Mouse (Mus musculus): ENCODE results near the gene Rnf38. TPM values are rescaled to one million over a fixed set of nuclear protein-coding genes. Genes with fewer than 3 reads are reported as not detected.

Rnf38 gene
- polyA plus RNA-seq, 1 experiment from 2014 or later: 16.1 TPM

GRCm38 (mm10) chr4:44110771-44111170 is 122.8 kb downstream of the Rnf38 start:
- Histone ChIP-seq H3K4me3 (replicated peaks) (no peak overlapping the region), H3K27ac (no peak overlapping the region), H3K36me3 (no peaks in the 10 kb centered on the region), H3K9me3 (no peaks in the 10 kb centered on the region), H3K4me2 (no peak overlapping the region), H3K4me1 (peaks cover 18% of the 10 kb centered on the region; the same call in 1 of the 2 replicates), H3K27me3 (replicated peaks) (no peaks in the 10 kb centered on the region), H3K9ac (no peak overlapping the region)
- no peak for ATAC-seq (ENCODE audit: insufficient read depth, low FRiP score, low read depth)
- WGBS: 78% methylated on average over 7 of the region's 7 CpGs

GRCm38 (mm10) chr4:44108297-44108696 is 125.3 kb downstream of the Rnf38 start:
- no peak overlapping the region for H3K4me3 ChIP-seq (replicated peaks)
- no peak overlapping the region for H3K27ac ChIP-seq
- no peaks in the 10 kb centered on the region for H3K9me3 ChIP-seq
- H3K4me2 ChIP-seq: no peak overlapping the region
- ATAC-seq (ENCODE audit: insufficient read depth, low FRiP score, low read depth): no peak
- no peaks in the 10 kb centered on the region for H3K27me3 ChIP-seq (replicated peaks)
- WGBS: 89% methylated on average over 6 of the region's 6 CpGs
- no peaks in the 10 kb centered on the region for H3K36me3 ChIP-seq
- H3K9ac ChIP-seq: no peak overlapping the region
- peaks cover 24% of the 10 kb centered on the region; the same call in 1 of the 2 replicates for H3K4me1 ChIP-seq

- Histone ChIP-seq H3K4me3 (replicated peaks) (no peak overlapping the region), H3K36me3 (no peaks in the 10 kb centered on the region), H3K27ac (peak overlapping the region; percentile 55; the same call in 1 of the 2 replicates), H3K9ac (no peak overlapping the region), H3K4me1 (peaks cover 25% of the 10 kb centered on the region; the same call in 1 of the 2 replicates), H3K27me3 (replicated peaks) (no peaks in the 10 kb centered on the region), H3K9me3 (no peaks in the 10 kb centered on the region), H3K4me2 (0 out of 2 replicates have a peak overlapping the region, but pooled peaks have one; percentile 44)
- no peak for ATAC-seq (ENCODE audit: insufficient read depth, low FRiP score, low read depth)
- 19% methylated on average over 6 of the region's 6 CpGs for WGBS
Measured at GRCm38 (mm10) chr4:44107339-44107738, 126.2 kb downstream of the Rnf38 start.

- H3K9ac ChIP-seq: no peak overlapping the region
- peak overlapping the region; percentile 25 for H3K4me3 ChIP-seq (replicated peaks)
- 21% methylated on average over 18 of the region's 18 CpGs for WGBS
- no peaks in the 10 kb centered on the region for H3K27me3 ChIP-seq (replicated peaks)
- H3K9me3 ChIP-seq: no peaks in the 10 kb centered on the region
- H3K36me3 ChIP-seq: no peaks in the 10 kb centered on the region
- peak; percentile 40; the same call in 1 of the 2 replicates for ATAC-seq (ENCODE audit: insufficient read depth, low FRiP score, low read depth)
- peak overlapping the region; percentile 55; the same call in 1 of the 2 replicates for H3K27ac ChIP-seq
- H3K4me2 ChIP-seq: peak overlapping the region; percentile 44
- peaks cover 25% of the 10 kb centered on the region; the same call in 1 of the 2 replicates for H3K4me1 ChIP-seq
Measured at GRCm38 (mm10) chr4:44106297-44106821, 127.2 kb downstream of the Rnf38 start.

GRCm38 (mm10) chr4:44104195-44104917 is 129.2 kb downstream of the Rnf38 start:
- H3K9me3 ChIP-seq: no peaks in the 10 kb centered on the region
- no peak overlapping the region; the same call in 1 of the 2 replicates for H3K27ac ChIP-seq
- H3K4me1 ChIP-seq: peaks cover 25% of the 10 kb centered on the region; the same call in 1 of the 2 replicates
- no peaks in the 10 kb centered on the region for H3K27me3 ChIP-seq (replicated peaks)
- ATAC-seq (ENCODE audit: insufficient read depth, low FRiP score, low read depth): peak; percentile 25; the same call in 1 of the 2 replicates
- no peak overlapping the region for H3K9ac ChIP-seq
- H3K4me2 ChIP-seq: 0 out of 2 replicates have a peak overlapping the region, but pooled peaks have one; percentile 6
- H3K36me3 ChIP-seq: no peaks in the 10 kb centered on the region
- H3K4me3 ChIP-seq (replicated peaks): no peak overlapping the region
- WGBS: 35% methylated on average over 8 of the region's 8 CpGs

- Histone ChIP-seq H3K9ac (no peak overlapping the region), H3K27ac (0 out of 2 replicates have a peak overlapping the region, but pooled peaks have one; percentile 10), H3K9me3 (no peaks in the 10 kb centered on the region), H3K4me3 (replicated peaks) (no peak overlapping the region), H3K36me3 (no peaks in the 10 kb centered on the region), H3K4me1 (peaks cover 25% of the 10 kb centered on the region; the same call in 1 of the 2 replicates), H3K27me3 (replicated peaks) (no peaks in the 10 kb centered on the region), H3K4me2 (no peak overlapping the region)
- 65% methylated on average over 8 of the region's 8 CpGs for WGBS
- no peak for ATAC-seq (ENCODE audit: insufficient read depth, low FRiP score, low read depth)
Measured at GRCm38 (mm10) chr4:44103620-44104019, 130.0 kb downstream of the Rnf38 start.

GRCm38 (mm10) chr4:44097576-44098335 is 135.8 kb downstream of the Rnf38 start:
- Histone ChIP-seq H3K4me3 (replicated peaks) (no peak overlapping the region), H3K36me3 (no peaks in the 10 kb centered on the region), H3K4me1 (no peaks in the 10 kb centered on the region), H3K27ac (no peak overlapping the region), H3K4me2 (no peak overlapping the region), H3K27me3 (replicated peaks) (no peaks in the 10 kb centered on the region), H3K9ac (no peak overlapping the region), H3K9me3 (no peaks in the 10 kb centered on the region)
- WGBS: 36% methylated on average over 11 of the region's 11 CpGs
- ATAC-seq (ENCODE audit: insufficient read depth, low FRiP score, low read depth): no peak

GRCm38 (mm10) chr4:44094475-44094874 is 139.1 kb downstream of the Rnf38 start:
- ATAC-seq (ENCODE audit: insufficient read depth, low FRiP score, low read depth): peak; percentile 52; the same call in 1 of the 2 replicates
- H3K4me2 ChIP-seq: no peak overlapping the region
- peak overlapping the region; percentile 51; the same call in 1 of the 2 replicates for H3K27ac ChIP-seq
- no peaks in the 10 kb centered on the region for H3K9me3 ChIP-seq
- no peaks in the 10 kb centered on the region for H3K27me3 ChIP-seq (replicated peaks)
- H3K4me1 ChIP-seq: no peaks in the 10 kb centered on the region
- no peaks in the 10 kb centered on the region for H3K36me3 ChIP-seq
- no peak overlapping the region for H3K9ac ChIP-seq
- WGBS: 72% methylated on average over 4 of the region's 4 CpGs
- no peak overlapping the region for H3K4me3 ChIP-seq (replicated peaks)

- H3K27me3 ChIP-seq (replicated peaks): no peaks in the 10 kb centered on the region
- no peak; the same call in 1 of the 2 replicates for ATAC-seq (ENCODE audit: insufficient read depth, low FRiP score, low read depth)
- no peaks in the 10 kb centered on the region for H3K36me3 ChIP-seq
- no peak overlapping the region for H3K9ac ChIP-seq
- H3K4me3 ChIP-seq (replicated peaks): no peak overlapping the region
- no peaks in the 10 kb centered on the region for H3K9me3 ChIP-seq
- H3K27ac ChIP-seq: no peak overlapping the region
- H3K4me1 ChIP-seq: no peaks in the 10 kb centered on the region
- 72% methylated on average over 11 of the region's 11 CpGs for WGBS
- H3K4me2 ChIP-seq: no peak overlapping the region
Measured at GRCm38 (mm10) chr4:44092359-44092758, 141.2 kb downstream of the Rnf38 start.

- H3K4me2 ChIP-seq: no peak overlapping the region
- no peak for ATAC-seq (ENCODE audit: insufficient read depth, low FRiP score, low read depth)
Measured at GRCm38 (mm10) chr4:44085566-44085965, 148.0 kb downstream of the Rnf38 start.

GRCm38 (mm10) chr4:44084602-44085325 is 148.8 kb downstream of the Rnf38 start:
- no peak overlapping the region for H3K4me3 ChIP-seq (replicated peaks)
- ATAC-seq (ENCODE audit: insufficient read depth, low FRiP score, low read depth): no peak
- no peak overlapping the region for H3K27ac ChIP-seq
- H3K4me2 ChIP-seq: peak overlapping the region; percentile 42
- no peaks in the 10 kb centered on the region for H3K4me1 ChIP-seq
- H3K9ac ChIP-seq: no peak overlapping the region
- H3K9me3 ChIP-seq: no peaks in the 10 kb centered on the region
- H3K27me3 ChIP-seq (replicated peaks): no peaks in the 10 kb centered on the region
- no peaks in the 10 kb centered on the region for H3K36me3 ChIP-seq
- 79% methylated on average over 13 of the region's 13 CpGs for WGBS

More at GRCm38 (mm10) chr4:44085566-44085965, 148.0 kb downstream of the Rnf38 start:
- Histone ChIP-seq H3K4me3 (replicated peaks) (no peak overlapping the region), H3K4me1 (no peaks in the 10 kb centered on the region), H3K36me3 (no peaks in the 10 kb centered on the region), H3K27me3 (replicated peaks) (no peaks in the 10 kb centered on the region), H3K9me3 (no peaks in the 10 kb centered on the region), H3K27ac (no peak overlapping the region), H3K9ac (no peak overlapping the region)
- 89% methylated on average over 3 of the region's 3 CpGs for WGBS

All from stomach, embryonic 15.5 days (tissue).